Mouse (Mus musculus) T-cell, adult 2 months (primary cell): Measurements from ENCODE around the gene Lrrtm4.

ENCODE experiments used
- DNase-seq: peaks from one replicate; pipeline ENCODE4 v3.0.0; 2022; ENCODE audit warnings: low spot score

The Lrrtm4 gene

GRCm38 (mm10) chr6:80018765-80019164 is at the start of gene Lrrtm4:
TSS of gene Lrrtm4 (plus strand) at chr6:80018877.
- no peak for DNase-seq

- DNase-seq = no peak
These were observed 648 bp downstream of the Lrrtm4 start for GRCm38 (mm10) chr6:80019189-80019860.

- DNase-seq = no peak
These were observed 1.2 kb downstream of the Lrrtm4 start for GRCm38 (mm10) chr6:80019861-80020230.

GRCm38 (mm10) chr6:80056849-80057248 is 38.2 kb downstream of the Lrrtm4 start:
- no peak for DNase-seq

GRCm38 (mm10) chr6:80078001-80078400 is 59.3 kb downstream of the Lrrtm4 start:
- no peak for DNase-seq

- no peak for DNase-seq
These were observed 60.6 kb downstream of the Lrrtm4 start for GRCm38 (mm10) chr6:80079290-80079689.

GRCm38 (mm10) chr6:80094909-80095308 is 76.2 kb downstream of the Lrrtm4 start:
- no peak for DNase-seq

GRCm38 (mm10) chr6:80105343-80105742 is 86.7 kb downstream of the Lrrtm4 start:
- DNase-seq = no peak

GRCm38 (mm10) chr6:80105843-80106242 is 87.2 kb downstream of the Lrrtm4 start:
- DNase-seq = no peak

GRCm38 (mm10) chr6:80126419-80126818 is 107.7 kb downstream of the Lrrtm4 start:
- no peak for DNase-seq

GRCm38 (mm10) chr6:80162585-80162984 is 143.9 kb downstream of the Lrrtm4 start:
- no peak for DNase-seq

- DNase-seq = no peak
These were observed 163.2 kb downstream of the Lrrtm4 start for GRCm38 (mm10) chr6:80181916-80182315.

GRCm38 (mm10) chr6:80182353-80182752 is 163.7 kb downstream of the Lrrtm4 start:
- no peak for DNase-seq

GRCm38 (mm10) chr6:80185489-80186113 is 166.9 kb downstream of the Lrrtm4 start:
- DNase-seq = no peak

- DNase-seq = no peak
These were observed 168.1 kb downstream of the Lrrtm4 start for GRCm38 (mm10) chr6:80186791-80187190.

GRCm38 (mm10) chr6:80209476-80209875 is 190.8 kb downstream of the Lrrtm4 start:
- no peak for DNase-seq

GRCm38 (mm10) chr6:80210281-80210680 is 191.6 kb downstream of the Lrrtm4 start:
- no peak for DNase-seq

- no peak for DNase-seq
These were observed 242.9 kb downstream of the Lrrtm4 start for GRCm38 (mm10) chr6:80261595-80261994.

- DNase-seq = no peak
These were observed 245.3 kb downstream of the Lrrtm4 start for GRCm38 (mm10) chr6:80263972-80264371.

- no peak for DNase-seq
These were observed 245.9 kb downstream of the Lrrtm4 start for GRCm38 (mm10) chr6:80264584-80264983.

- DNase-seq = no peak
These were observed 247.1 kb downstream of the Lrrtm4 start for GRCm38 (mm10) chr6:80265746-80266145.

- no peak for DNase-seq
These were observed 268.3 kb downstream of the Lrrtm4 start for GRCm38 (mm10) chr6:80286968-80287367.

GRCm38 (mm10) chr6:80301871-80302270 is 283.2 kb downstream of the Lrrtm4 start:
- no peak for DNase-seq

GRCm38 (mm10) chr6:80303568-80303967 is 284.9 kb downstream of the Lrrtm4 start:
- no peak for DNase-seq
